Mouse (Mus musculus): Measurements from ENCODE around the gene Rxfp2. TPM values are rescaled to one million over a fixed set of nuclear protein-coding genes. Genes with fewer than 3 reads are reported as not detected.
A peak's percentile ranks its signal among the peaks of the same experiment; 100 is the strongest.

Rxfp2 gene
- polyA plus RNA-seq, 1 experiment from 2014 or later, result 0.33 TPM

DNA sequence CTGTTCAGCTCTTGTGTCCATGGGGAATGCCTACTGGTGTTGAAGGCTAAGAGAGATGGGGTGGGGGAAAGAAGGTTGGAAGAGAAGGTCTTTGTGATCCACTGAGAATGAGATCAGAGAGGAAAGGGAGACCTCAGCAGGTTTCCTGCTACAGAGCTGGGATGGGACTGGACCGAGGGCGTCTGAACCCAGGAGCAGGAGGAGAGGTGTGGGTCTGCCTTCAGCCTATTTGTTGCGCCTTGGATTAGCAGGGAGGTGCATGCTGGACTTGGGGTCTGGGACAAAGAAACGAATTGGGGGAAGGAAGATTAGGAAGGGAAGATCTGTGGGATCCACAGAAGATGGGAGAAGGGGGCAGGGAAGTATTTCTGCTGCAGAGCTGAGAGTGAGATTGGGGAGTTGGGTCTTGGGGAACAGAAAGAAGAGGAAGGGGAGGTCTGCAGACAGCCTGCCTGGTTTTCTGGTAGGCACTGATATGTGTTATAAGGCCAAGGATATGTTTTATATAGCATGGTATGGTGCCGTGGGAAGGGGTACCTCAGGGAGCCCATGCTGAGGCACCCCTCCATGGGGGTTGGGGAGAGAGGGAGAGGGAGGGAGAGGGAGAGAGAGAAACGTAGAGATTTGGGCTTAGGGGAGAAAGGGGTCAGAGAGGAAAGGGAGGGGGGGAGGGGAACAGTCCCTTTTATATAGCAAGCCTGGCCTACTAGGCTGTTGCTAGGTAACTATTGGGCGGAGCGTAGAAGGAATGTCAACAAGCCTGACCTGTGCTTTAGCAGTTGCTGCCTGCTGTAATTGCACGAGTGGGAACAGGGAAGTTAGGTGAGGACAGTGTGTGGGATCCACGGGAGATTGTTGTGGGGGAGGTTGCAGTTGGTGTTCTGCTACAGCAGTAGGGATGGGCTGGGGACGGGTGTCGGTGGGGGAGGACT lies 61.7 kb downstream of the Rxfp2 start:
- H3K36me3 ChIP-seq (ENCODE audit: control insufficient read depth, insufficient read depth, low read length), result no peaks in the 10 kb centered on the region
- no peaks in the 10 kb centered on the region for H3K27me3 ChIP-seq (replicated peaks; ENCODE audit: control insufficient read depth, insufficient read depth, low read length)
- no peak overlapping the region for H3K27ac ChIP-seq (ENCODE audit: low read depth, low read length)
- no peak overlapping the region for H3K9ac ChIP-seq (ENCODE audit: low read depth, low read length)
- H3K9me3 ChIP-seq (ENCODE audit: control insufficient read depth, low read length), result no peaks in the 10 kb centered on the region
- peak overlapping the region; percentile 33; the same call in 1 of the 2 replicates for H3K4me2 ChIP-seq (ENCODE audit: low read length)
- peaks cover 3% of the 10 kb centered on the region; the same call in 1 of the 2 replicates for H3K4me1 ChIP-seq (ENCODE audit: control insufficient read depth, insufficient read depth, low read depth, low read length)
- 16% methylated on average over 12 of the region's 12 CpGs for WGBS
- ATAC-seq, result peak; percentile 83
- no peak overlapping the region for H3K4me3 ChIP-seq (ENCODE audit: low read length)

GRCm38 (mm10) chr5:150082696-150083095 lies 64.2 kb downstream of the Rxfp2 start:
- Histone ChIP-seq H3K4me3 (ENCODE audit: low read length) (no peak overlapping the region), H3K27me3 (replicated peaks; ENCODE audit: control insufficient read depth, insufficient read depth, low read length) (no peaks in the 10 kb centered on the region), H3K4me1 (ENCODE audit: control insufficient read depth, insufficient read depth, low read depth, low read length) (peaks cover 3% of the 10 kb centered on the region; the same call in 1 of the 2 replicates), H3K27ac (ENCODE audit: low read depth, low read length) (no peak overlapping the region), H3K4me2 (ENCODE audit: low read length) (no peak overlapping the region), H3K36me3 (ENCODE audit: control insufficient read depth, insufficient read depth, low read length) (no peaks in the 10 kb centered on the region), H3K9ac (ENCODE audit: low read depth, low read length) (no peak overlapping the region), H3K9me3 (ENCODE audit: control insufficient read depth, low read length) (no peaks in the 10 kb centered on the region)
- ATAC-seq, result no peak
- WGBS, result 84% methylated on average over 14 of the region's 14 CpGs

DNA sequence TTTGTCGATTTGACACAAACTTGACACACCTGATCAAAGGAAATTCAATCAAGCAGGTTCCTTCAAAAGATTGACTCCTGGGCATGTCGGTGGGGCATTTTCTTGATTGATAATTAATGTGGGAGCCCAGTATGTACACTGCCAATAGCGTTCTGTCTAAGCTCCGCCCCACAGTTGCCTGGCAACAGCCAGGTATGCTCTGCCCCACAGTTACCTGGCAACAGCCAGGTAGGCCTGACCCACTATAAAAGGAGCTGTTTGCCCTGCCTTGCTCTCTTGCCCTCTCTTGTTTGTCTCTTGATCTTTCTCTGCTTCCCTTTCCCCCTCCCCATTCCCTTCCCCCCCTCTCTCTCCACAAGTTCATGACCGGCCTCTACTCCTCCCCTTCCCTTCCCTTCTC lies 64.7 kb downstream of the Rxfp2 start:
- H3K9ac ChIP-seq (ENCODE audit: low read depth, low read length), result no peak overlapping the region
- no peaks in the 10 kb centered on the region for H3K9me3 ChIP-seq (ENCODE audit: control insufficient read depth, low read length)
- no peak overlapping the region for H3K4me2 ChIP-seq (ENCODE audit: low read length)
- H3K27ac ChIP-seq (ENCODE audit: low read depth, low read length), result no peak overlapping the region
- no peak overlapping the region for H3K4me3 ChIP-seq (ENCODE audit: low read length)
- no peaks in the 10 kb centered on the region for H3K36me3 ChIP-seq (ENCODE audit: control insufficient read depth, insufficient read depth, low read length)
- peaks cover 3% of the 10 kb centered on the region; the same call in 1 of the 2 replicates for H3K4me1 ChIP-seq (ENCODE audit: control insufficient read depth, insufficient read depth, low read depth, low read length)
- no peaks in the 10 kb centered on the region for H3K27me3 ChIP-seq (replicated peaks; ENCODE audit: control insufficient read depth, insufficient read depth, low read length)
- WGBS, result 66% methylated on average over 5 of the region's 5 CpGs
- ATAC-seq, result no peak

DNA sequence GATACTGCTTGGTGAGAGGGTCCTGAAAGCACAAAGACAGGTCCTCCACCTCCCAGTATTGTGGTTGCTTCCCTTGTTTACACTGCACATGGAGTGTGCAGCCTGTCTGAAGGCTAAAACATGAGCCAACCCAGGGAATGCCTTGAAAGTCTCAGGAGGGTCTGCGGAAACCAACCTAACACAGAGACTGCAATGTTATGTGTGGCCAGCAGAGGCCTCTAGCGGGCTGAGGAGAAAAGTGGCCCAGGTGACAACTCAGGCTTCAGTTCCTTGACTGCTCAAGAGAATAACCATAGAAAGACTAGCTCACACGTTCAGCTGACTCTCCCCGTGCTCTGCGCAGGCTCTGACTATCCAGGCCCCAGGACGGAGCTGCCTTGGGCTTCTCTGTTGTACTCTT lies 79.1 kb downstream of the Rxfp2 start:
- H3K36me3 ChIP-seq (ENCODE audit: control insufficient read depth, insufficient read depth, low read length), result no peaks in the 10 kb centered on the region
- WGBS, result 8% methylated on average over 6 of the region's 6 CpGs

DNA sequence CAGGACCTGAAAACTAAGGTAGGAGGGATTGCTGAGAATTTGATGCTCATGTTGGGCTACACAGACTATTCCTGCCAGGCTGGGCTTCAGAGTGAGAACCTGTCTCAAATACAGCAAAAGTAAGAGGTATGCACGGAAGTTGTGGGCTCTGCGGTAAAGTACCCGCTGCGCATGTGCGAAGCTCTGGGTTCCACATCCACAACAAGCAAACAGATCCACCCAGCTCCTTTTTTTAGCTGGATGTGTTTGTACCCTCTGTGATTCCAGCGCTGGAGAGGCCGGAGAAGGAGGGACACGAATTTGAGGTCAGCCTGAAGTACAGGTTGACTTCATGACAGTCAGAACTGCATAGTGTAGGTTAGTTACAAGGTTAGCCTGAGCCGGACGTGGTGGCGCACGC lies 80.3 kb downstream of the Rxfp2 start:
- WGBS, result 94% methylated on average over 12 of the region's 12 CpGs
- no peak overlapping the region for H3K9ac ChIP-seq (ENCODE audit: low read depth, low read length)
- H3K4me1 ChIP-seq (ENCODE audit: control insufficient read depth, insufficient read depth, low read depth, low read length), result no peaks in the 10 kb centered on the region
- H3K9me3 ChIP-seq (ENCODE audit: control insufficient read depth, low read length), result no peaks in the 10 kb centered on the region
- no peak overlapping the region for H3K27ac ChIP-seq (ENCODE audit: low read depth, low read length)
- no peak overlapping the region for H3K4me2 ChIP-seq (ENCODE audit: low read length)
- H3K27me3 ChIP-seq (replicated peaks; ENCODE audit: control insufficient read depth, insufficient read depth, low read length), result no peaks in the 10 kb centered on the region
- ATAC-seq, result no peak
- H3K36me3 ChIP-seq (ENCODE audit: control insufficient read depth, insufficient read depth, low read length), result no peaks in the 10 kb centered on the region
- no peak overlapping the region for H3K4me3 ChIP-seq (ENCODE audit: low read length)

More for the DNA sequence above, 79.1 kb downstream of the Rxfp2 start:
- H3K4me3 ChIP-seq (ENCODE audit: low read length), result no peak overlapping the region
- H3K9me3 ChIP-seq (ENCODE audit: control insufficient read depth, low read length), result no peaks in the 10 kb centered on the region
- H3K4me1 ChIP-seq (ENCODE audit: control insufficient read depth, insufficient read depth, low read depth, low read length), result no peaks in the 10 kb centered on the region
- H3K9ac ChIP-seq (ENCODE audit: low read depth, low read length), result no peak overlapping the region
- no peaks in the 10 kb centered on the region for H3K27me3 ChIP-seq (replicated peaks; ENCODE audit: control insufficient read depth, insufficient read depth, low read length)
- no peak overlapping the region for H3K4me2 ChIP-seq (ENCODE audit: low read length)
- H3K27ac ChIP-seq (ENCODE audit: low read depth, low read length), result no peak overlapping the region
- ATAC-seq, result peak; percentile 79

- whole genome bisulfite sequencing, result 89% methylated on average over 11 of the region's 11 CpGs
- Histone ChIP-seq H3K36me3 (ENCODE audit: control insufficient read depth, insufficient read depth, low read length) (no peaks in the 10 kb centered on the region), H3K9ac (ENCODE audit: low read depth, low read length) (no peak overlapping the region), H3K27ac (ENCODE audit: low read depth, low read length) (no peak overlapping the region), H3K4me3 (ENCODE audit: low read length) (no peak overlapping the region), H3K4me2 (ENCODE audit: low read length) (no peak overlapping the region), H3K27me3 (replicated peaks; ENCODE audit: control insufficient read depth, insufficient read depth, low read length) (no peaks in the 10 kb centered on the region), H3K9me3 (ENCODE audit: control insufficient read depth, low read length) (no peaks in the 10 kb centered on the region), H3K4me1 (ENCODE audit: control insufficient read depth, insufficient read depth, low read depth, low read length) (no peaks in the 10 kb centered on the region)
- no peak for ATAC-seq
Observed at GRCm38 (mm10) chr5:150101789-150102188, 83.3 kb downstream of the Rxfp2 start.

- no peak overlapping the region for H3K9ac ChIP-seq (ENCODE audit: low read depth, low read length)
- H3K36me3 ChIP-seq (ENCODE audit: control insufficient read depth, insufficient read depth, low read length), result no peaks in the 10 kb centered on the region
- no peaks in the 10 kb centered on the region for H3K27me3 ChIP-seq (replicated peaks; ENCODE audit: control insufficient read depth, insufficient read depth, low read length)
- H3K9me3 ChIP-seq (ENCODE audit: control insufficient read depth, low read length), result no peaks in the 10 kb centered on the region
- no peak overlapping the region for H3K4me3 ChIP-seq (ENCODE audit: low read length)
- H3K4me2 ChIP-seq (ENCODE audit: low read length), result no peak overlapping the region
- no peak for ATAC-seq
- WGBS, result 85% methylated on average over 7 of the region's 7 CpGs
- no peak overlapping the region for H3K27ac ChIP-seq (ENCODE audit: low read depth, low read length)
- H3K4me1 ChIP-seq (ENCODE audit: control insufficient read depth, insufficient read depth, low read depth, low read length), result no peaks in the 10 kb centered on the region
Observed at GRCm38 (mm10) chr5:150106358-150106757, 87.9 kb downstream of the Rxfp2 start.

DNA sequence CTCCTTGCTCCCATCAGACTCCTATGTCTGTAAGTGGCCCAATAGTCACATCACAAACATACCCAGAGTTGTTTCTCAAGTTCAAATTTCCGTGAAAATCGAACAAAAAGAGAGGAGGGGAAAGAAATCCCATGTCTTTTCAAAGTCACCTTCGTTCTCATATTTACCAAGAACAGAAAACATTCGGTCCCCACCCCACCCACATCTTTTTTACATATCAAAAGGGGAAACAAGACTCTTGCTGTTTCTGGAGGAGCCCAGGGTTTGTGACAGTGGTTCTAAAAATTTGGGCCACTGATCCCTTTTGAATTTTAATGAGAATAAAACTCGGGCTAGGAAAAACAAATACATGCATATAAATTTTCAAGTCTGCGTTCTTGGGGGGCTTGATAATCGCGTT lies 92.8 kb downstream of the Rxfp2 start:
- H3K9ac ChIP-seq (ENCODE audit: low read depth, low read length), result no peak overlapping the region
- H3K27ac ChIP-seq (ENCODE audit: low read depth, low read length), result no peak overlapping the region
- H3K9me3 ChIP-seq (ENCODE audit: control insufficient read depth, low read length), result no peaks in the 10 kb centered on the region
- H3K4me3 ChIP-seq (ENCODE audit: low read length), result no peak overlapping the region
- ATAC-seq, result no peak
- H3K36me3 ChIP-seq (ENCODE audit: control insufficient read depth, insufficient read depth, low read length), result no peaks in the 10 kb centered on the region
- no peak overlapping the region for H3K4me2 ChIP-seq (ENCODE audit: low read length)
- peaks cover 11% of the 10 kb centered on the region for H3K4me1 ChIP-seq (ENCODE audit: control insufficient read depth, insufficient read depth, low read depth, low read length)
- no peaks in the 10 kb centered on the region for H3K27me3 ChIP-seq (replicated peaks; ENCODE audit: control insufficient read depth, insufficient read depth, low read length)
- WGBS, result 43% methylated on average over 8 of the region's 8 CpGs

DNA sequence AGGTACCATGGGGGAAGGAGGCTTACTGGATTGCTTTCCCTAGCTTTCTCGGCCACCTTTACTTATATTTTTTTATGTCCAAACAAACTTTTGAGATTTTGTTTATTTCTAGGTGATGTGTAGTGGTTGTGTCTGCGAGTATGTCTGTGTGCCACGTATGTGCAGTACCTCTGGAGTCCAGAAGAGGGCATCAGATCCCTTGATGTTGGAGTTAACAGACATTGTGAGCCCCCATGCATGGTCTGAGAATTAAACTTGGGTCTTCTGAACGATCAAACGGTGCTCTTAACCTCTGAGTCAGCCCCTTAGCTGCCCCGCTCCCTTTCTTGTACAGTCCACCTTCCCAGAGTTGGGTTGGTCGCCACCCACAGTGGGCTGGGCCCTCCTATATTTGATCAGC lies 95.5 kb downstream of the Rxfp2 start:
- Histone ChIP-seq H3K27me3 (replicated peaks; ENCODE audit: control insufficient read depth, insufficient read depth, low read length) (no peaks in the 10 kb centered on the region), H3K27ac (ENCODE audit: low read depth, low read length) (no peak overlapping the region), H3K4me2 (ENCODE audit: low read length) (no peak overlapping the region), H3K4me3 (ENCODE audit: low read length) (no peak overlapping the region), H3K36me3 (ENCODE audit: control insufficient read depth, insufficient read depth, low read length) (no peaks in the 10 kb centered on the region), H3K9me3 (ENCODE audit: control insufficient read depth, low read length) (no peaks in the 10 kb centered on the region), H3K9ac (ENCODE audit: low read depth, low read length) (no peak overlapping the region), H3K4me1 (ENCODE audit: control insufficient read depth, insufficient read depth, low read depth, low read length) (peaks cover 12% of the 10 kb centered on the region)
- no peak for ATAC-seq
- WGBS, result 80% methylated on average over 7 of the region's 7 CpGs

All from hindbrain, embryonic 16.5 days (tissue).